Mouse (Mus musculus): ENCODE data around the gene Zfp784. TPM values are rescaled to one million over a fixed set of nuclear protein-coding genes. Genes with fewer than 3 reads are reported as not detected.
A peak's percentile ranks its signal among the peaks of the same experiment; 100 is the strongest.
"Not testable (repeated sequence)": the region's sequence is repeated elsewhere in the genome, so short reads cannot be mapped to it uniquely, and the experiment has no call there.

Zfp784 gene
- polyA plus RNA-seq, 1 experiment, result 8.4 TPM

DNA sequence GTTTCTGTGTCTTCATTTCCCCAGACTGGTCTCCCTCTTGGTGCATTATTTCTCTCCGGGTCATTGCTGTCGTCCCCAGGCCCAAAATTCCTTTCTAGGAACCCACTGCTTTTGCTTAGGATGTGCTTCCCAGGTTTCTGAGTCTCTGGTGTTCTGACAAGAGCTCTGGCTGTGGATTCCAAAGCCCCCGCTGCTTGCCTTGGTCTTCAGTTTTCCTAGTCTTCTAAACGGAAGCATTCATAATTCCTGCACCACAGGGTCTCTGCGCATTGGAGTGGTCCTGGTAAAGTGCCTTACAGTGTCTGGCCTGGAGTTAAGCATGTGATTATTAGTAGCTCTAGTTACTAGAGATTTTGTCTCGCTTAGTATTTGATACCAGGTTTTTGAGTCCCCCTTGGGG lies 42.6 kb upstream of the Zfp784 start:
- Histone ChIP-seq H3K4me3 (replicated peaks; ENCODE audit: insufficient read depth, low read depth, low read length) (peak overlapping the region; percentile 82), H3K4me1 (ENCODE audit: control insufficient read depth, insufficient read depth, low read length) (peaks cover 2% of the 10 kb centered on the region), H3K27me3 (ENCODE audit: control insufficient read depth, insufficient read depth, low read length) (no peaks in the 10 kb centered on the region), H3K27ac (ENCODE audit: insufficient read depth, low read length) (peak overlapping the region; percentile 77; the same call in 1 of the 2 replicates)
- no peak for DNase-seq
- TF ChIP-seq CTCF (IDR thresholded peaks at IDR 0.05; ENCODE audit: borderline replicate concordance, insufficient read depth, low read depth, low read length) (no peak), POLR2A (IDR thresholded peaks at IDR 0.05; ENCODE audit: borderline replicate concordance, insufficient read depth, low read length) (no peak)
- WGBS, result 8% methylated on average over 6 of the region's 6 CpGs

DNA sequence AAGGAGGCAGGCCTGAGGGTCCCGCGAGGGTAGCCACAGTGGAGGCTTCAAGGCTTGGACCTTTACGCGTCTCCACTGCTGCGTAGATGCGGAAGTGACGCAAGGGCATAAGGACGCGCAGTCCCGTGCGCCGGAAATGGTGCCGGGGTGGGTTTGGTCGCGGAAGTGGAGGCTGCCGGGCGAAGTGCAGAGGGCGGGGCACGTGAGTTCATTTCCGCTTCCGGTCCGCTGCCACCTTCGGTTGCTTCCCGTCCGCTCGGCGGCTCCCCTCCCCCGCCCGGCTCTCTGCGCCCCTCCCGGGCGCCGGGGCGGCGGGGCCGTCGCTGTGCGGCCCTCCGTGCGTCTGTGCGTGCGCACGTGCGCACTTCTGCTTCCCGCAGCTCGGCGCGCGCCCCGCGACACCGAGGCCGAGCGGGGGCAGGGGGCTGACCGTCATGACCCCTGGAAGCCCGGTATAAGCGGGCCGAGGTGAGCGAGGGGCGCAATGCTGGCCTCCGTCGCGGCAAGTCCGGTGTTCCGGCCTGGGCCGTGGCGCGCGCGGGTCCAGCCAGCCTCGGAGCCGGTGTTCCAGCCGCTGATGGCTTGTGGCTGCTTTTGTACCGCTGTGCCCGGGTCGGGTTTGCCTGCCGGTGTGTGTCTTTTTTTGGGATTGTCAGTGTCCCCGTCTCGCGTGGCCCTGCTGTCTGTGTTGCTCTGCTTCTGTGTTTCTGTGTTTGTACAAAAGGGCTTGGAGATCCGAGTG lies 41.9 kb upstream of the Zfp784 start, which contains the start of gene Epn1:
Gene Epn1, plus strand, starts transcription at position 226 of the 742 bp plus-strand sequence.
- peak within 1 kb of the TSS; percentile 82 for H3K4me3 ChIP-seq (replicated peaks; ENCODE audit: insufficient read depth, low read depth, low read length)
- H3K4me1 ChIP-seq (ENCODE audit: control insufficient read depth, insufficient read depth, low read length), result no peaks in the 10 kb centered on the region; the same call in 1 of the 2 replicates
- WGBS, result under 1% methylated on average over 81 of the region's 81 CpGs
- peak within 1 kb of the TSS; percentile 77 for H3K27ac ChIP-seq (ENCODE audit: insufficient read depth, low read length)
- TF ChIP-seq CTCF (IDR thresholded peaks at IDR 0.05; ENCODE audit: borderline replicate concordance, insufficient read depth, low read depth, low read length) (no peak), POLR2A (IDR thresholded peaks at IDR 0.05; ENCODE audit: borderline replicate concordance, insufficient read depth, low read length) (peak; percentile 74)
- DNase-seq, result peak; percentile 97
- no peaks in the 10 kb centered on the region for H3K27me3 ChIP-seq (ENCODE audit: control insufficient read depth, insufficient read depth, low read length)

GRCm38 (mm10) chr7:5079365-5080009 lies 41.2 kb upstream of the Zfp784 start:
- H3K27ac ChIP-seq (ENCODE audit: insufficient read depth, low read length), result peak overlapping the region; percentile 36; the same call in 1 of the 2 replicates
- DNase-seq; H3K27me3 ChIP-seq (ENCODE audit: control insufficient read depth, insufficient read depth, low read length); H3K4me1 ChIP-seq (ENCODE audit: control insufficient read depth, insufficient read depth, low read length): not testable (repeated sequence)
- peak overlapping the region; percentile 82 for H3K4me3 ChIP-seq (replicated peaks; ENCODE audit: insufficient read depth, low read depth, low read length)
- WGBS, result 39% methylated on average over 11 of the region's 13 CpGs

DNA sequence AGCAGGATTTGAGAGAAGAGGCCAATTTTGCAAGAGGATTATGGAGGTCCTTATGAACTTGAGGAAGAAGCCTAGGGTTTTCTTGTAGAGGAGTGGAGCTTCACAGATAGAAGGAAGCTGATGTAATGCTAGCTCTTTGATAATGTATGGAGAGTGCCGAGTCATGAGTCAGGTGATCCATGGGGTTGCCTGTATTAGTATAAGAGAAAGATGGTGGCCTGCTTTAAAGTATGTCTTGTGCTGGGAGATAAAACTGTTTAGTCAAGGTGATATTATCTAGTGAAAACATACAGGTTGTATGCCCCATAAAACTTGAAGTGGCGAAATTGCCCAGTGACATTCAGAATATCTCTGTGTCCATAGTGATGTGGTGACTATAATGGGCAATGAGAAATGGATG lies 38.7 kb upstream of the Zfp784 start:
- Histone ChIP-seq H3K4me1 (ENCODE audit: control insufficient read depth, insufficient read depth, low read length) (0 out of 2 replicates have a peak, but pooled peaks cover 2% of the 10 kb centered on the region), H3K4me3 (replicated peaks; ENCODE audit: insufficient read depth, low read depth, low read length) (no peak overlapping the region), H3K27me3 (ENCODE audit: control insufficient read depth, insufficient read depth, low read length) (no peaks in the 10 kb centered on the region), H3K27ac (ENCODE audit: insufficient read depth, low read length) (no peak overlapping the region)
- TF ChIP-seq POLR2A (IDR thresholded peaks at IDR 0.05; ENCODE audit: borderline replicate concordance, insufficient read depth, low read length), result no peak
- no peak for TF ChIP-seq CTCF (IDR thresholded peaks at IDR 0.05; ENCODE audit: borderline replicate concordance, insufficient read depth, low read depth, low read length)
- 92% methylated on average over 2 of the region's 2 CpGs for WGBS
- DNase-seq, result no peak

- no peak overlapping the region for H3K4me3 ChIP-seq (replicated peaks; ENCODE audit: insufficient read depth, low read depth, low read length)
- TF ChIP-seq POLR2A (IDR thresholded peaks at IDR 0.05; ENCODE audit: borderline replicate concordance, insufficient read depth, low read length) (no peak), CTCF (IDR thresholded peaks at IDR 0.05; ENCODE audit: borderline replicate concordance, insufficient read depth, low read depth, low read length) (no peak)
- H3K27me3 ChIP-seq (ENCODE audit: control insufficient read depth, insufficient read depth, low read length), result no peaks in the 10 kb centered on the region
- DNase-seq, result no peak
- H3K27ac ChIP-seq (ENCODE audit: insufficient read depth, low read length), result no peak overlapping the region
- peaks cover 8% of the 10 kb centered on the region for H3K4me1 ChIP-seq (ENCODE audit: control insufficient read depth, insufficient read depth, low read length)
- WGBS, result 85% methylated on average over 5 of the region's 5 CpGs
These were observed 36.7 kb upstream of the Zfp784 start for GRCm38 (mm10) chr7:5074984-5075383.

- TF ChIP-seq CTCF (IDR thresholded peaks at IDR 0.05; ENCODE audit: borderline replicate concordance, insufficient read depth, low read depth, low read length) (no peak), POLR2A (IDR thresholded peaks at IDR 0.05; ENCODE audit: borderline replicate concordance, insufficient read depth, low read length) (no peak)
- no peak for DNase-seq
- Histone ChIP-seq H3K27ac (ENCODE audit: insufficient read depth, low read length) (no peak overlapping the region), H3K4me3 (replicated peaks; ENCODE audit: insufficient read depth, low read depth, low read length) (no peak overlapping the region), H3K27me3 (ENCODE audit: control insufficient read depth, insufficient read depth, low read length) (no peaks in the 10 kb centered on the region), H3K4me1 (ENCODE audit: control insufficient read depth, insufficient read depth, low read length) (peaks cover 8% of the 10 kb centered on the region)
- WGBS, result 78% methylated on average over 1 of the region's 1 CpGs
These were observed 35.3 kb upstream of the Zfp784 start for GRCm38 (mm10) chr7:5073586-5073985.

DNA sequence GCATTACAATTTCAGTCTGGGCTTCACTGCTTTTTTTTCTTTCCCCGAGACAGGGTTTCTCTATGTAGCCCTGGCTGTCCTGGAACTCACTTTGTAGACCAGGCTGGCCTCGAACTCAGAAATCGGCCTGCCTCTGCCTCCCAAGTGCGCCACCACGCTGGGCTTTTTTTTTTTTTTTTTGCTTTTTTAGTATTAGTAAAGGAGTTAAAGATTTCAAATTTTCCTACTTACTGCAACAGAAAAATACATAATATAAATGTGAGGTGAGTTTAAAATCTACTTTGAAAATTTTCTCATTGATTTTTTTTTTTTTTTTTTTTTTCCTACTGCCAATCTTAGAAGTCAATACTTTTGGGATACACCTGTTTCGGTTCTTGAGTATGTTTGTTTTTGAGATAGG lies 26.6 kb upstream of the Zfp784 start:
- H3K4me1 ChIP-seq (ENCODE audit: control insufficient read depth, insufficient read depth, low read length), result peaks cover 9% of the 10 kb centered on the region; the same call in 1 of the 2 replicates
- DNase-seq, result no peak
- H3K27ac ChIP-seq (ENCODE audit: insufficient read depth, low read length), result no peak overlapping the region
- TF ChIP-seq POLR2A (IDR thresholded peaks at IDR 0.05; ENCODE audit: borderline replicate concordance, insufficient read depth, low read length) (no peak), CTCF (IDR thresholded peaks at IDR 0.05; ENCODE audit: borderline replicate concordance, insufficient read depth, low read depth, low read length) (no peak)
- no peak overlapping the region for H3K4me3 ChIP-seq (replicated peaks; ENCODE audit: insufficient read depth, low read depth, low read length)
- no peaks in the 10 kb centered on the region for H3K27me3 ChIP-seq (ENCODE audit: control insufficient read depth, insufficient read depth, low read length)
- 94% methylated on average over 6 of the region's 6 CpGs for WGBS
